Mouse (Mus musculus): ENCODE data around the gene F5.

DNA sequence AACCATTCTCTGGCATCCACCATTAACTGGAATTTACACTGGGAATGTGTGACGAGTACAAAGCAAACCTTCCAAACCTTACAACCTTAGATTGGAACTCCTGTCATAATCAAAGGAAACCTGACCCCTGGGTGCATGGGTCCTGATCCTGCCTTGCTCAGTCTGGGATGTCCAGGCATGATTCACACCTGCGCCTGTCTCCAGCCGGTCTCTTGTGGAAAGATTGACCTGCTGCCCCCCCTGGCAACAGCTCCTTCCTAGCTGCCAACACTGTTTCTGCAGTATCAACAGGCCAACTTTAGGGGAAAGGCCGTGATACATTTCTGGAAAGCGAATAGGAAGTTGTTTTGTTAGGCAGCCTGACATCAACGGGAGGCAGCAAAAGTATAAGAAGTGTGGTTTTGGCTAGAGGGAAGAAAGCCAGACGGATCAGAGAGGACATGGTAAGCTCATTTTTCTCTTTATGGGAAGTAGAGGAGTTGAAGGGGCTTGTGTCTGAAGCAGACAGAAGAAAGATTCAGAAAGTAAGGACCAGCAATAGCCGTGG lies 36.6 kb upstream of the F5 start, which contains the start of gene Selp:
- no peak for TF ChIP-seq CTCF (IDR thresholded peaks at IDR 0.05; ENCODE audit: extremely low read depth, insufficient read depth, insufficient read length, insufficient replicate concordance)
- TF ChIP-seq POLR2A (IDR thresholded peaks at IDR 0.05; ENCODE audit: low read depth, low read length), result no peak
